Mouse (Mus musculus) hindbrain, embryonic 11.5 days (tissue): ENCODE measurements around the gene Gm45713. TPM values are rescaled to one million over a fixed set of nuclear protein-coding genes. Genes with fewer than 3 reads are reported as not detected.

Experiments used
- ATAC-seq: fragments of 200-750 bp; cut with Nextera tagmentation; 2 replicates; pipeline ENCODE4 v1.8.0; 2017; ENCODE audit warnings: mild to moderate bottlenecking, moderate TSS enrichment, moderate library complexity; ENCODE audit not compliant: low FRiP score
- DNase-seq: peaks from one replicate; pipeline ENCODE4 v3.0.0-alpha.2; 2015; ENCODE audit warnings: low spot score
- H3K27ac ChIP-seq: fragments of 300-500 bp; sonication (generic); 2 replicates; pipeline ENCODE4 v1.5.1; 2014; ENCODE audit warnings: mild to moderate bottlenecking, low read depth, low read length
- H3K27me3 ChIP-seq: fragments of 300-500 bp; sonication (generic); 2 replicates; pipeline ENCODE4 v1.6.1; 2014; ENCODE audit warnings: mild to moderate bottlenecking, low read length, moderate library complexity, mixed read lengths; ENCODE audit not compliant: control insufficient read depth, insufficient read depth
- H3K36me3 ChIP-seq: fragments of 300-500 bp; sonication (generic); 2 replicates; pipeline ENCODE4 v1.6.1; 2014; ENCODE audit warnings: mild to moderate bottlenecking, low read length, moderate library complexity, mixed read lengths; ENCODE audit not compliant: control insufficient read depth, insufficient read depth
- H3K4me1 ChIP-seq: fragments of 300-500 bp; sonication (generic); replicated peaks from 2 replicates; pipeline ENCODE4 v1.6.1; 2014; ENCODE audit warnings: low read length, mixed read lengths; ENCODE audit not compliant: control insufficient read depth, insufficient read depth
- H3K4me2 ChIP-seq: fragments of 300-500 bp; sonication (generic); replicated peaks from 2 replicates; pipeline ENCODE4 v1.6.1; 2014; ENCODE audit warnings: mild to moderate bottlenecking, low read depth, low read length
- H3K4me3 ChIP-seq: fragments of 300-500 bp; sonication (generic); 2 replicates; pipeline ENCODE4 v1.5.1; 2014; ENCODE audit warnings: low read depth, low read length
- H3K9ac ChIP-seq: fragments of 300-500 bp; sonication (generic); 2 replicates; pipeline ENCODE4 v1.6.1; 2014; ENCODE audit warnings: low read depth, low read length
- H3K9me3 ChIP-seq: fragments of 300-500 bp; sonication (generic); 2 replicates; pipeline ENCODE4 v1.6.1; 2016; ENCODE audit warnings: low read length; ENCODE audit not compliant: control insufficient read depth
- WGBS: fragments of 180-500 bp; shearing (Covaris S2); extraction: QIAGEN DNeasy Blood & Tissue Kit; methylation state at CpG from one replicate; pipeline ENCODE4 v1.1.7; 2014; 5-methylcytosine and 5-hydroxymethylcytosine counted together
- polyA plus RNA-seq: library from polyadenylated mRNA; unstranded; fragments of >200 nt; fragmentation: Nextera tagmentation; extraction: Ambion mirVana; gene quantifications from 2 replicates; pipeline ENCODE4 v1.2.1, GENCODE M21; 2014

Gm45713 gene
- polyA plus RNA-seq, 1 experiment from 2014 or later, result not detected

GRCm38 (mm10) chr7:45160866-45161265 is 24.8 kb upstream of the Gm45713 start:
- ATAC-seq, result no peak
- Histone ChIP-seq H3K27me3 (peaks cover 34% of the 10 kb centered on the region), H3K4me3 (no peak overlapping the region), H3K4me1 (peaks cover 9% of the 10 kb centered on the region), H3K4me2 (no peak overlapping the region), H3K36me3 (0 out of 2 replicates have a peak, but pooled peaks cover 2% of the 10 kb centered on the region), H3K9me3 (no peaks in the 10 kb centered on the region), H3K9ac (no peak overlapping the region), H3K27ac (no peak overlapping the region)
- WGBS, result 94% methylated on average over 3 of the region's 3 CpGs
- DNase-seq, result no peak

- peaks cover 9% of the 10 kb centered on the region for H3K4me1 ChIP-seq
- DNase-seq, result no peak
- WGBS, result 94% methylated on average over 6 of the region's 6 CpGs
- H3K4me2 ChIP-seq, result no peak overlapping the region
- no peak overlapping the region for H3K9ac ChIP-seq
- H3K9me3 ChIP-seq, result no peaks in the 10 kb centered on the region
- H3K27ac ChIP-seq, result no peak overlapping the region
- 0 out of 2 replicates have a peak, but pooled peaks cover 2% of the 10 kb centered on the region for H3K36me3 ChIP-seq
- H3K27me3 ChIP-seq, result peaks cover 29% of the 10 kb centered on the region
- ATAC-seq, result no peak
- no peak overlapping the region for H3K4me3 ChIP-seq
Measured at GRCm38 (mm10) chr7:45160316-45160800, 24.3 kb upstream of the Gm45713 start.

- Histone ChIP-seq H3K4me1 (peaks cover 10% of the 10 kb centered on the region), H3K9ac (no peak overlapping the region), H3K27ac (no peak overlapping the region), H3K9me3 (no peaks in the 10 kb centered on the region), H3K27me3 (peaks cover 16% of the 10 kb centered on the region), H3K36me3 (0 out of 2 replicates have a peak, but pooled peaks cover 2% of the 10 kb centered on the region), H3K4me2 (no peak overlapping the region), H3K4me3 (no peak overlapping the region)
- DNase-seq (no peak), ATAC-seq (no peak)
- 92% methylated on average over 6 of the region's 6 CpGs for WGBS
Measured at GRCm38 (mm10) chr7:45158991-45159390, 23.0 kb upstream of the Gm45713 start.

- WGBS, result 89% methylated on average over 14 of the region's 14 CpGs
Measured at GRCm38 (mm10) chr7:45157459-45157858, 21.4 kb upstream of the Gm45713 start.

GRCm38 (mm10) chr7:45156206-45156605 is 20.2 kb upstream of the Gm45713 start:
- no peak for ATAC-seq
- no peak for DNase-seq
- 0 out of 2 replicates have a peak, but pooled peaks cover 2% of the 10 kb centered on the region for H3K36me3 ChIP-seq
- no peak overlapping the region for H3K9ac ChIP-seq
- H3K4me3 ChIP-seq, result no peak overlapping the region
- no peak overlapping the region for H3K27ac ChIP-seq
- H3K4me1 ChIP-seq, result peaks cover 2% of the 10 kb centered on the region; the same call in 1 of the 2 replicates
- H3K27me3 ChIP-seq, result no peaks in the 10 kb centered on the region
- H3K9me3 ChIP-seq, result no peaks in the 10 kb centered on the region
- 97% methylated on average over 15 of the region's 15 CpGs for WGBS
- H3K4me2 ChIP-seq, result no peak overlapping the region

More at GRCm38 (mm10) chr7:45157459-45157858, 21.4 kb upstream of the Gm45713 start:
- ATAC-seq (no peak), DNase-seq (no peak)
- Histone ChIP-seq H3K36me3 (0 out of 2 replicates have a peak, but pooled peaks cover 2% of the 10 kb centered on the region), H3K9me3 (no peaks in the 10 kb centered on the region), H3K4me3 (no peak overlapping the region), H3K4me2 (no peak overlapping the region), H3K4me1 (peaks cover 4% of the 10 kb centered on the region; the same call in 1 of the 2 replicates), H3K27ac (no peak overlapping the region), H3K27me3 (peaks cover under 1% of the 10 kb centered on the region; the same call in 1 of the 2 replicates), H3K9ac (no peak overlapping the region)

GRCm38 (mm10) chr7:45155590-45155989 is 19.6 kb upstream of the Gm45713 start:
- no peak for ATAC-seq
- Histone ChIP-seq H3K27me3 (no peaks in the 10 kb centered on the region), H3K9me3 (no peaks in the 10 kb centered on the region), H3K9ac (no peak overlapping the region), H3K4me1 (peaks cover 2% of the 10 kb centered on the region; the same call in 1 of the 2 replicates), H3K27ac (no peak overlapping the region), H3K4me3 (no peak overlapping the region), H3K4me2 (no peak overlapping the region), H3K36me3 (0 out of 2 replicates have a peak, but pooled peaks cover 2% of the 10 kb centered on the region)
- DNase-seq, result no peak
- 80% methylated on average over 9 of the region's 9 CpGs for WGBS

GRCm38 (mm10) chr7:45154993-45155514 is 19.0 kb upstream of the Gm45713 start:
- ATAC-seq (peak; percentile 51), DNase-seq (peak; percentile 61)
- Histone ChIP-seq H3K4me2 (peak overlapping the region; percentile 74), H3K27me3 (no peaks in the 10 kb centered on the region), H3K4me3 (peak overlapping the region; percentile 65), H3K36me3 (0 out of 2 replicates have a peak, but pooled peaks cover 2% of the 10 kb centered on the region), H3K9me3 (no peaks in the 10 kb centered on the region), H3K27ac (no peak overlapping the region), H3K4me1 (peaks cover 2% of the 10 kb centered on the region; the same call in 1 of the 2 replicates), H3K9ac (0 out of 2 replicates have a peak overlapping the region, but pooled peaks have one; percentile 91)
- 78% methylated on average over 12 of the region's 12 CpGs for WGBS

- DNase-seq (peak; percentile 99), ATAC-seq (peak; percentile 96)
- 0 out of 2 replicates have a peak, but pooled peaks cover 2% of the 10 kb centered on the region for H3K36me3 ChIP-seq
- peak within 1 kb of the TSS; percentile 74 for H3K4me2 ChIP-seq
- no peaks in the 10 kb centered on the region for H3K27me3 ChIP-seq
- H3K4me1 ChIP-seq, result peaks cover 2% of the 10 kb centered on the region; the same call in 1 of the 2 replicates
- no peaks in the 10 kb centered on the region for H3K9me3 ChIP-seq
- H3K4me3 ChIP-seq, result peak within 1 kb of the TSS; percentile 65
- peak within 1 kb of the TSS; percentile 80 for H3K27ac ChIP-seq
- peak within 1 kb of the TSS; percentile 91 for H3K9ac ChIP-seq
- WGBS, result 5% methylated on average over 68 of the region's 69 CpGs
Measured at GRCm38 (mm10) chr7:45154096-45154992, 18.3 kb upstream of the Gm45713 start, which contains the start of the genes Pih1d1 and Aldh16a1. Pih1d1 (plus strand) TSS chr7:45154303. Aldh16a1 (minus strand) TSS chr7:45154584.
